Mouse (Mus musculus) liver, adult 2 months (tissue): ENCODE measurements around the gene Fbxo22. TPM values are rescaled to one million over a fixed set of nuclear protein-coding genes. Genes with fewer than 3 reads are reported as not detected.
A peak's percentile ranks its signal among the peaks of the same experiment; 100 is the strongest.

Experiments
- DNase-seq: peaks from one replicate; pipeline ENCODE4 v3.0.0-alpha.2; 2011; ENCODE audit warnings: low read depth, low spot score; ENCODE audit errors: extremely low read depth
- H3K27ac ChIP-seq: fragments of 200-500 bp; replicated peaks from 2 replicates; pipeline ENCODE4 v1.5.1; 2012; ENCODE audit warnings: low read depth, mild to moderate bottlenecking, control low read depth, inconsistent platforms, low read length; ENCODE audit not compliant: insufficient read depth
- H3K27me3 ChIP-seq: fragments of 200-500 bp; 2 replicates; pipeline ENCODE4 v1.6.1; 2012; ENCODE audit warnings: mild to moderate bottlenecking, moderate library complexity, low read length, inconsistent platforms; ENCODE audit not compliant: control insufficient read depth, insufficient read depth
- H3K36me3 ChIP-seq: fragments of 200-500 bp; 2 replicates; pipeline ENCODE4 v1.6.1; 2012; ENCODE audit warnings: low read length, inconsistent platforms; ENCODE audit not compliant: control insufficient read depth, insufficient read depth
- H3K4me1 ChIP-seq: fragments of 200-500 bp; 2 replicates; pipeline ENCODE4 v1.6.1; 2011; ENCODE audit warnings: low read length; ENCODE audit not compliant: control insufficient read depth, insufficient read depth
- H3K4me3 ChIP-seq: fragments of 200-500 bp; 2 replicates; pipeline ENCODE4 v1.5.1; 2011; ENCODE audit warnings: low read depth, mild to moderate bottlenecking, control low read depth, low read length, moderate library complexity; ENCODE audit not compliant: insufficient read depth
- H3K79me2 ChIP-seq: fragments of 200-500 bp; 2 replicates; pipeline ENCODE4 v1.6.1; 2012; ENCODE audit warnings: inconsistent platforms, mild to moderate bottlenecking, low read length, moderate library complexity; ENCODE audit not compliant: control insufficient read depth, insufficient read depth
- H3K9ac ChIP-seq: fragments of 200-500 bp; 2 replicates; pipeline ENCODE4 v1.6.1; 2012; ENCODE audit warnings: low read depth, mild to moderate bottlenecking, control low read depth, inconsistent platforms, low read length
- CTCF ChIP-seq: fragments of 200-500 bp; IDR thresholded peaks from 2 replicates; pipeline ENCODE4 v1.5.1; 2011; ENCODE audit warnings: low read depth, low read length, control low read depth
- POLR2A ChIP-seq: fragments of 200-500 bp; IDR thresholded peaks from 2 replicates; pipeline ENCODE4 v1.6.1; 2011; ENCODE audit warnings: low read length, control low read depth; ENCODE audit not compliant: insufficient read depth; ENCODE audit errors: extremely low read depth
- WGBS: fragments of 180-500 bp; shearing (Covaris S2); methylation state at CpG from one replicate; pipeline ENCODE4 v1.1.7; 2018; 5-methylcytosine and 5-hydroxymethylcytosine counted together
- polyA plus RNA-seq: library from polyadenylated mRNA; depleted of rRNA; stranded (reverse); fragments of >200 nt; gene quantifications from 2 replicates; pipeline ENCODE4 v1.2.3, GENCODE M21; 2012
- total RNA-seq: library from RNA; depleted of rRNA; stranded (reverse); fragments of >200 nt; gene quantifications from 2 replicates; pipeline ENCODE4 v1.2.3, GENCODE M21; 2014

Fbxo22 gene
- total and polyA plus RNA-seq, 2 experiments: 18.3 to 45.4 TPM

- no peaks in the 10 kb centered on the region for H3K36me3 ChIP-seq
- no peak overlapping the region for H3K9ac ChIP-seq
- WGBS: 87% methylated on average over 5 of the region's 5 CpGs
- no peaks in the 10 kb centered on the region for H3K79me2 ChIP-seq
- H3K27me3 ChIP-seq: no peaks in the 10 kb centered on the region
- peaks cover 16% of the 10 kb centered on the region; the same call in 1 of the 2 replicates for H3K4me1 ChIP-seq
- DNase-seq: no peak
- TF ChIP-seq CTCF (no peak), POLR2A (no peak)
- 0 out of 2 replicates have a peak overlapping the region, but pooled peaks have one; percentile 23 for H3K27ac ChIP-seq
- no peak overlapping the region for H3K4me3 ChIP-seq
These were observed 46.3 kb downstream of the Fbxo22 start for GRCm38 (mm10) chr9:55255056-55255455.

GRCm38 (mm10) chr9:55255604-55256003 is 46.9 kb downstream of the Fbxo22 start:
- no peaks in the 10 kb centered on the region for H3K36me3 ChIP-seq
- no peak for DNase-seq
- TF ChIP-seq POLR2A: no peak
- TF ChIP-seq CTCF: no peak

GRCm38 (mm10) chr9:55257105-55257504 is 48.4 kb downstream of the Fbxo22 start:
- no peak for DNase-seq
- Histone ChIP-seq H3K27me3 (no peaks in the 10 kb centered on the region), H3K4me1 (peaks cover 2% of the 10 kb centered on the region; the same call in 1 of the 2 replicates), H3K36me3 (no peaks in the 10 kb centered on the region), H3K4me3 (no peak overlapping the region), H3K9ac (no peak overlapping the region), H3K79me2 (no peaks in the 10 kb centered on the region), H3K27ac (no peak overlapping the region)
- WGBS: 94% methylated on average over 2 of the region's 2 CpGs
- no peak for TF ChIP-seq POLR2A
- no peak for TF ChIP-seq CTCF

More at GRCm38 (mm10) chr9:55255604-55256003, 46.9 kb downstream of the Fbxo22 start:
- Histone ChIP-seq H3K27me3 (no peaks in the 10 kb centered on the region), H3K9ac (no peak overlapping the region), H3K4me3 (no peak overlapping the region), H3K27ac (no peak overlapping the region), H3K4me1 (peaks cover 13% of the 10 kb centered on the region; the same call in 1 of the 2 replicates), H3K79me2 (no peaks in the 10 kb centered on the region)
- 82% methylated on average over 4 of the region's 4 CpGs for WGBS

DNA sequence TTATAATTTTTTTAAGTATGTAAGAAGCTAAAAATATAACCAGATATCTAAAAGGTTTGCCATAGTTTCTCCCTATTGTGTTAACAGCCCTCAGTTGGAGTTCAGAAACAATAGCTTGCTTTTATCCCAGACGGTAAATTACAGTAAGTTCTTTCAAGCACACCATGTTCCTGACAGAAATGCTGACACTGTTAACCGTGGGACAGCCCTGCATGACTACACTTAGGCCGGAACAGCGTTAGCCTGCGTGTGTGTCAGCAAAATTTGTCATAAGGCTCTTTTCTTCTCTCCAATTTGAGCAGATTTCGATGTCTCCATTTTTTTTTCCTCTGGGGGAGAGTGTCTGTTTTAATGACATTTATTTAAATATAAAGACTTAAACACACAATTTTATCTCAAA is 51.0 kb downstream of the Fbxo22 start:
- no peaks in the 10 kb centered on the region for H3K27me3 ChIP-seq
- TF ChIP-seq CTCF (no peak), POLR2A (no peak)
- no peaks in the 10 kb centered on the region for H3K79me2 ChIP-seq
- H3K9ac ChIP-seq: no peak overlapping the region
- no peak overlapping the region for H3K27ac ChIP-seq
- no peak overlapping the region for H3K4me3 ChIP-seq
- no peaks in the 10 kb centered on the region for H3K36me3 ChIP-seq
- WGBS: 76% methylated on average over 6 of the region's 6 CpGs
- H3K4me1 ChIP-seq: 0 out of 2 replicates have a peak, but pooled peaks cover 3% of the 10 kb centered on the region
- DNase-seq: no peak

GRCm38 (mm10) chr9:55264356-55265302 is 55.9 kb downstream of the Fbxo22 start:
- Histone ChIP-seq H3K27me3 (no peaks in the 10 kb centered on the region), H3K4me1 (0 out of 2 replicates have a peak, but pooled peaks cover 3% of the 10 kb centered on the region), H3K4me3 (no peak overlapping the region), H3K79me2 (no peaks in the 10 kb centered on the region), H3K27ac (no peak overlapping the region), H3K36me3 (no peaks in the 10 kb centered on the region), H3K9ac (no peak overlapping the region)
- TF ChIP-seq CTCF (no peak), POLR2A (no peak)
- peak; percentile 63 for DNase-seq
- 17% methylated on average over 8 of the region's 8 CpGs for WGBS
